Comparison of ENCODE assay signal across 10 mouse cellular contexts in the genomic region with DNA sequence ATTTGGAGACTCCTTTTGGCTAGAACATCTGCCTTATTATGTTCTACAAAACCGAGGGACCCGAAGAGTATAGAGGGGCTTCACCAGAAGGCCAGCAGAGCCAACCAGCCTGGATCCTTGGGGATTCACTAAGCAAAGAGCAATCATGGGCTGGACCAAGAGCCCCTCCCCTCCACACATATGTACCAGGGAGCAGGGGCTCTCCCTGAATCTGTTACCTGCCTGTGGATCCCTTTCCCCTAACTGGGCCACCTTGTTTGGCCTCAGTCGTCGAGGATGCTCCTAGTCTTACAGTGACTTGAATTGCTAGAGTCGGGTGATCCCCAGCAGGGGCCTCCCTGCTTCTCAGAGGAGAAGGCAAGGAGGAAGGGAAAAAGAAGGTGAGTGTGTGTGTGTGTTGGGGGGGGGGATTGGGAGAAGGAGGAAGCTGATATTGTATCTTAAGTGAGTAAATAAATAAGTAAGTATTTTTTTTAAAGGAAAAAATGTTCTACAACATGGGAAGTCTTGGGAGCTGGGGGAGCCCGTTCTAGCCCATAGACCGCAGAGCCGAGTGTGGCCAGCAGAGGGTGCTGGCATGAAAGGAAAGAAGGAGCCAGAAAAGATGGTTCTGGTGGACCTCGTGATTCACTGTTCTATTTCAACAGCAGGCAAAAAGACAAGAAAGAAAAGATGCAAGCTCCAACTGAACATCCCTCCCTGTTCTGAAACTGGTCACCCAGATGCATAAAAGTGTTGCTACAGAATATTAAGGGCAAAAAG. TPM values are rescaled to one million over a fixed set of nuclear protein-coding genes. Genes with fewer than 3 reads are reported as not detected.
DNase-seq lines count a peak whose midpoint lies in the region; ATAC-seq and TF ChIP-seq lines count a peak whose summit lies in the region.
"Had no signal": no experiment of that assay in that cellular context is flagged by ENCODE, and none has a peak within 500 bp of the region (broad histone marks: within the 10 kb centered on the region; RNA-seq: fewer than 3 reads in every experiment).

No protein-coding gene starts in this region.

- H3K9ac ChIP-seq in kidney, embryonic 14.5 days (ENCODE audit: low read depth, low read length) = no peak overlapping the region
- H3K9ac ChIP-seq in limb, embryonic 14.5 days (ENCODE audit: low read depth, low read length, severe bottlenecking) = no peak overlapping the region
- H3K9ac ChIP-seq: embryonic facial prominence, embryonic 12.5 days; neural tube, embryonic 12.5 days had no signal

- no peaks in the 10 kb centered on the region for H3K4me1 ChIP-seq in kidney, embryonic 14.5 days (ENCODE audit: control insufficient read depth, insufficient read depth, low read length)
- H3K4me1 ChIP-seq in limb, embryonic 14.5 days (ENCODE audit: control insufficient read depth, insufficient read depth, low read length) = peaks cover 5% of the 10 kb centered on the region
- H3K4me1 ChIP-seq: embryonic facial prominence, embryonic 12.5 days had no signal

- peak; percentile 25 for DNase-seq in 3134 (ENCODE audit: extremely low read depth, insufficient read length, low spot score)
- DNase-seq in Muller cell, postnatal 12 days (ENCODE audit: inconsistent ontology term) = peak; percentile 51
- peak; percentile 5 for DNase-seq in cerebellum, adult 9-11 months
- DNase-seq in gastrocnemius, adult 2 months = peak; percentile 73
- DNase-seq in limb, embryonic 14.5 days (ENCODE audit: low spot score) = peak; percentile 59
- peak; percentile 68 for DNase-seq in retina, embryonic 14.5 days (ENCODE audit: low spot score)
- DNase-seq in urinary bladder, adult 18-20 months (ENCODE audit: low spot score in 2 of 2) = peak; percentile 43 to 65

- no peaks in the 10 kb centered on the region for H3K36me3 ChIP-seq in kidney, embryonic 14.5 days (ENCODE audit: control insufficient read depth, insufficient read depth, low read length)
- no peaks in the 10 kb centered on the region for H3K36me3 ChIP-seq in limb, embryonic 14.5 days (ENCODE audit: control insufficient read depth, insufficient read depth, low read length)
- H3K36me3 ChIP-seq: embryonic facial prominence, embryonic 12.5 days; neural tube, embryonic 12.5 days had no signal

- H3K9me3 ChIP-seq in kidney, embryonic 14.5 days (ENCODE audit: control insufficient read depth, low read length) = no peaks in the 10 kb centered on the region
- H3K9me3 ChIP-seq in limb, embryonic 14.5 days (ENCODE audit: control insufficient read depth, low read length) = no peaks in the 10 kb centered on the region
- H3K9me3 ChIP-seq: embryonic facial prominence, embryonic 12.5 days; neural tube, embryonic 12.5 days had no signal

- H3K4me3 ChIP-seq in gastrocnemius, adult 2 months = no peak overlapping the region
- H3K4me3 ChIP-seq in kidney, embryonic 14.5 days (ENCODE audit: low read length) = no peak overlapping the region
- H3K4me3 ChIP-seq in limb, embryonic 14.5 days (replicated peaks; ENCODE audit: low read length) = no peak overlapping the region
- H3K4me3 ChIP-seq: embryonic facial prominence, embryonic 12.5 days; neural tube, embryonic 12.5 days had no signal

- TF ChIP-seq POLR2A in limb, embryonic 14.5 days (IDR thresholded peaks at IDR 0.05; ENCODE audit: borderline replicate concordance, extremely low read depth, insufficient read depth, insufficient read length) = no peak

- intact Hi-C loops in gastrocnemius, adult 2 months (cut with DNase I) = loop anchor here (2.0 kb wide), 1 partner anchor 336 kb away; no protein-coding TSS in a partner anchor

- no peaks in the 10 kb centered on the region for H3K27me3 ChIP-seq in kidney, embryonic 14.5 days (ENCODE audit: control insufficient read depth, insufficient read depth, low read length)
- no peaks in the 10 kb centered on the region for H3K27me3 ChIP-seq in limb, embryonic 14.5 days (ENCODE audit: control insufficient read depth, insufficient read depth, low read length)
- H3K27me3 ChIP-seq: embryonic facial prominence, embryonic 12.5 days; neural tube, embryonic 12.5 days had no signal

- no peak overlapping the region for H3K27ac ChIP-seq in gastrocnemius, adult 2 months
- no peak overlapping the region for H3K27ac ChIP-seq in kidney, embryonic 14.5 days (ENCODE audit: low read depth, low read length)
- no peak overlapping the region for H3K27ac ChIP-seq in limb, embryonic 14.5 days (replicated peaks; ENCODE audit: low read depth, low read length)
- H3K27ac ChIP-seq: embryonic facial prominence, embryonic 12.5 days; neural tube, embryonic 12.5 days had no signal

- WGBS in kidney, embryonic 14.5 days = 25% methylated on average over 9 of the region's 9 CpGs
- WGBS in limb, embryonic 14.5 days = 27% methylated on average over 9 of the region's 9 CpGs

- peak; percentile 89 for TF ChIP-seq CTCF in gastrocnemius, adult 2 months (IDR thresholded peaks at IDR 0.05)

- no peak overlapping the region for H3K4me2 ChIP-seq in kidney, embryonic 14.5 days (replicated peaks; ENCODE audit: low read depth, low read length)
- no peak overlapping the region for H3K4me2 ChIP-seq in limb, embryonic 14.5 days (replicated peaks; ENCODE audit: low read depth, low read length, severe bottlenecking)
- H3K4me2 ChIP-seq: embryonic facial prominence, embryonic 12.5 days; neural tube, embryonic 12.5 days had no signal

- ATAC-seq in kidney, embryonic 14.5 days (ENCODE audit: low FRiP score, low TSS enrichment) = peak; percentile 52; the same call in 1 of the 2 replicates
- no peak for ATAC-seq in limb, embryonic 14.5 days (ENCODE audit: low FRiP score, low read depth)

RNA-seq across cellular contexts. Expression of a gene that starts 7.8 kb away (rescaled TPM):
- 10 to 100 TPM in 1 of 2 experiments, 1 to 10 TPM in 1; 3.4 to 10.9 TPM for total RNA-seq in gastrocnemius, adult 2 months (2021)
- 67.1 and 79.6 TPM in 2 replicates for polyA plus RNA-seq in kidney, embryonic 14.5 days (2014; fragmentation: Nextera tagmentation; extraction: Ambion mirVana)
- 464 and 693 TPM in 2 replicates for polyA plus RNA-seq in limb, embryonic 14.5 days (2012; rRNA removed)
- 478 and 553 TPM in 2 replicates for polyA plus RNA-seq in limb, embryonic 14.5 days (2014; fragmentation: Nextera tagmentation; extraction: Ambion mirVana)

Comparison
In these comparisons a context has a peak if more than half of its experiments do, and no peak if none do; other contexts are left out.
1. DNase-seq: peak in every context shown above with its lines; median percentile 73 in gastrocnemius, adult 2 months; 68 in retina, embryonic 14.5 days; 59 in limb, embryonic 14.5 days; 54 in urinary bladder, adult 18-20 months; 51 in Muller cell, postnatal 12 days; 25 in 3134; 5 in cerebellum, adult 9-11 months.